Mouse (Mus musculus): ENCODE results near the gene Prlr. TPM values are rescaled to one million over a fixed set of nuclear protein-coding genes. Genes with fewer than 3 reads are reported as not detected.
A peak's percentile ranks its signal among the peaks of the same experiment; 100 is the strongest.

Gene Prlr
- polyA plus RNA-seq, 1 experiment from 2014 or later: 0.04 TPM

- no peak for ATAC-seq (ENCODE audit: insufficient read depth)
- Histone ChIP-seq H3K4me3 (ENCODE audit: low read depth, low read length) (no peak overlapping the region), H3K36me3 (ENCODE audit: insufficient read depth) (no peaks in the 10 kb centered on the region), H3K4me2 (no peak overlapping the region), H3K9ac (no peak overlapping the region), H3K4me1 (ENCODE audit: insufficient read depth) (no peaks in the 10 kb centered on the region), H3K27me3 (ENCODE audit: insufficient read depth, low read length) (no peaks in the 10 kb centered on the region), H3K9me3 (ENCODE audit: low read depth, low read length) (no peaks in the 10 kb centered on the region), H3K27ac (ENCODE audit: low read depth) (no peak overlapping the region)
- 67% methylated on average over 5 of the region's 5 CpGs for WGBS
- DNase-seq: no peak
- TF ChIP-seq CTCF (IDR thresholded peaks at IDR 0.05; ENCODE audit: low read depth): no peak
Observed at GRCm38 (mm10) chr15:10235977-10236376, 58.9 kb downstream of the Prlr start.

GRCm38 (mm10) chr15:10236812-10237211 lies 59.8 kb downstream of the Prlr start:
- no peak for ATAC-seq (ENCODE audit: insufficient read depth)

GRCm38 (mm10) chr15:10238454-10238853 lies 61.4 kb downstream of the Prlr start:
- no peak for DNase-seq
- H3K27ac ChIP-seq (ENCODE audit: low read depth): no peak overlapping the region
- no peaks in the 10 kb centered on the region for H3K9me3 ChIP-seq (ENCODE audit: low read depth, low read length)
- H3K4me2 ChIP-seq: no peak overlapping the region
- TF ChIP-seq CTCF (IDR thresholded peaks at IDR 0.05; ENCODE audit: low read depth): no peak
- no peak overlapping the region for H3K4me3 ChIP-seq (ENCODE audit: low read depth, low read length)
- WGBS: 90% methylated on average over 8 of the region's 8 CpGs
- no peak for ATAC-seq (ENCODE audit: insufficient read depth)
- no peaks in the 10 kb centered on the region for H3K27me3 ChIP-seq (ENCODE audit: insufficient read depth, low read length)
- no peak overlapping the region for H3K9ac ChIP-seq
- no peaks in the 10 kb centered on the region for H3K36me3 ChIP-seq (ENCODE audit: insufficient read depth)
- no peaks in the 10 kb centered on the region for H3K4me1 ChIP-seq (ENCODE audit: insufficient read depth)

More at GRCm38 (mm10) chr15:10236812-10237211, 59.8 kb downstream of the Prlr start:
- H3K4me1 ChIP-seq (ENCODE audit: insufficient read depth): no peaks in the 10 kb centered on the region
- H3K4me2 ChIP-seq: no peak overlapping the region
- H3K9ac ChIP-seq: no peak overlapping the region
- WGBS: 71% methylated on average over 3 of the region's 3 CpGs
- no peak for DNase-seq
- H3K4me3 ChIP-seq (ENCODE audit: low read depth, low read length): no peak overlapping the region
- H3K27ac ChIP-seq (ENCODE audit: low read depth): no peak overlapping the region
- no peaks in the 10 kb centered on the region for H3K36me3 ChIP-seq (ENCODE audit: insufficient read depth)
- no peaks in the 10 kb centered on the region for H3K9me3 ChIP-seq (ENCODE audit: low read depth, low read length)
- no peaks in the 10 kb centered on the region for H3K27me3 ChIP-seq (ENCODE audit: insufficient read depth, low read length)
- no peak for TF ChIP-seq CTCF (IDR thresholded peaks at IDR 0.05; ENCODE audit: low read depth)

- Histone ChIP-seq H3K9me3 (ENCODE audit: low read depth, low read length) (no peaks in the 10 kb centered on the region), H3K27ac (ENCODE audit: low read depth) (no peak overlapping the region), H3K4me2 (no peak overlapping the region), H3K27me3 (ENCODE audit: insufficient read depth, low read length) (no peaks in the 10 kb centered on the region), H3K4me3 (ENCODE audit: low read depth, low read length) (no peak overlapping the region), H3K36me3 (ENCODE audit: insufficient read depth) (no peaks in the 10 kb centered on the region), H3K4me1 (ENCODE audit: insufficient read depth) (no peaks in the 10 kb centered on the region), H3K9ac (no peak overlapping the region)
- WGBS: 79% methylated on average over 5 of the region's 5 CpGs
- ATAC-seq (ENCODE audit: insufficient read depth) (no peak), DNase-seq (no peak)
- no peak for TF ChIP-seq CTCF (IDR thresholded peaks at IDR 0.05; ENCODE audit: low read depth)
Observed at GRCm38 (mm10) chr15:10240228-10240795, 63.3 kb downstream of the Prlr start.

- Histone ChIP-seq H3K4me1 (ENCODE audit: insufficient read depth) (no peaks in the 10 kb centered on the region), H3K4me2 (no peak overlapping the region), H3K36me3 (ENCODE audit: insufficient read depth) (no peaks in the 10 kb centered on the region), H3K9ac (no peak overlapping the region), H3K4me3 (ENCODE audit: low read depth, low read length) (no peak overlapping the region), H3K9me3 (ENCODE audit: low read depth, low read length) (no peaks in the 10 kb centered on the region), H3K27ac (ENCODE audit: low read depth) (no peak overlapping the region), H3K27me3 (ENCODE audit: insufficient read depth, low read length) (no peaks in the 10 kb centered on the region)
- no peak for ATAC-seq (ENCODE audit: insufficient read depth)
- TF ChIP-seq CTCF (IDR thresholded peaks at IDR 0.05; ENCODE audit: low read depth): no peak
- no peak for DNase-seq
Observed at GRCm38 (mm10) chr15:10242250-10242649, 65.2 kb downstream of the Prlr start.

- H3K27me3 ChIP-seq (ENCODE audit: insufficient read depth, low read length): no peaks in the 10 kb centered on the region
- H3K4me3 ChIP-seq (ENCODE audit: low read depth, low read length): no peak overlapping the region
- no peak for TF ChIP-seq CTCF (IDR thresholded peaks at IDR 0.05; ENCODE audit: low read depth)
- no peak overlapping the region for H3K4me2 ChIP-seq
- ATAC-seq (ENCODE audit: insufficient read depth) (no peak), DNase-seq (no peak)
- 72% methylated on average over 4 of the region's 4 CpGs for WGBS
- no peaks in the 10 kb centered on the region for H3K9me3 ChIP-seq (ENCODE audit: low read depth, low read length)
- no peaks in the 10 kb centered on the region for H3K36me3 ChIP-seq (ENCODE audit: insufficient read depth)
- H3K27ac ChIP-seq (ENCODE audit: low read depth): no peak overlapping the region
- no peak overlapping the region for H3K9ac ChIP-seq
- no peaks in the 10 kb centered on the region for H3K4me1 ChIP-seq (ENCODE audit: insufficient read depth)
Observed at GRCm38 (mm10) chr15:10249285-10249684, 72.2 kb downstream of the Prlr start.

- Histone ChIP-seq H3K9me3 (ENCODE audit: low read depth, low read length) (no peaks in the 10 kb centered on the region), H3K27me3 (ENCODE audit: insufficient read depth, low read length) (no peaks in the 10 kb centered on the region), H3K9ac (no peak overlapping the region), H3K27ac (ENCODE audit: low read depth) (no peak overlapping the region), H3K36me3 (ENCODE audit: insufficient read depth) (no peaks in the 10 kb centered on the region), H3K4me2 (no peak overlapping the region), H3K4me1 (ENCODE audit: insufficient read depth) (no peaks in the 10 kb centered on the region), H3K4me3 (ENCODE audit: low read depth, low read length) (no peak overlapping the region)
- ATAC-seq (ENCODE audit: insufficient read depth) (peak; percentile 97), DNase-seq (peak; percentile 82)
- TF ChIP-seq CTCF (IDR thresholded peaks at IDR 0.05; ENCODE audit: low read depth): no peak
- WGBS: 34% methylated on average over 6 of the region's 6 CpGs
Observed at GRCm38 (mm10) chr15:10250784-10251183, 73.7 kb downstream of the Prlr start.

GRCm38 (mm10) chr15:10252526-10252925 lies 75.5 kb downstream of the Prlr start:
- Histone ChIP-seq H3K36me3 (ENCODE audit: insufficient read depth) (no peaks in the 10 kb centered on the region), H3K9me3 (ENCODE audit: low read depth, low read length) (no peaks in the 10 kb centered on the region), H3K27ac (ENCODE audit: low read depth) (no peak overlapping the region), H3K4me3 (ENCODE audit: low read depth, low read length) (no peak overlapping the region), H3K4me1 (ENCODE audit: insufficient read depth) (no peaks in the 10 kb centered on the region), H3K4me2 (no peak overlapping the region), H3K9ac (no peak overlapping the region), H3K27me3 (ENCODE audit: insufficient read depth, low read length) (no peaks in the 10 kb centered on the region)
- ATAC-seq (ENCODE audit: insufficient read depth) (no peak), DNase-seq (no peak)
- no peak for TF ChIP-seq CTCF (IDR thresholded peaks at IDR 0.05; ENCODE audit: low read depth)
- WGBS: 60% methylated on average over 1 of the region's 1 CpGs

All from lung, embryonic 14.5 days (tissue).